Mouse (Mus musculus) testis, postnatal 10 days (tissue): ENCODE results near the gene Ttll13.

Source experiments
- DNase-seq: peaks from one replicate; pipeline ENCODE4 v3.0.0; 2021; ENCODE audit warnings: low spot score

Gene Ttll13

GRCm38 (mm10) chr7:80267764-80268163 is 21.6 kb downstream of the Ttll13 start:
- DNase-seq, result no peak

- peak; percentile 99 for DNase-seq
These were observed 22.9 kb downstream of the Ttll13 start, which contains the start of gene Vps33b for GRCm38 (mm10) chr7:80268897-80269750. Gene Vps33b (plus strand): TSS chr7:80269649.

GRCm38 (mm10) chr7:80269751-80270255 is 23.6 kb downstream of the Ttll13 start:
- DNase-seq, result peak; percentile 73

- no peak for DNase-seq
These were observed 27.3 kb downstream of the Ttll13 start for GRCm38 (mm10) chr7:80273456-80273855.

GRCm38 (mm10) chr7:80276374-80276773 is 30.2 kb downstream of the Ttll13 start:
- DNase-seq, result no peak

- DNase-seq, result no peak
These were observed 33.9 kb downstream of the Ttll13 start for GRCm38 (mm10) chr7:80280032-80280431.

GRCm38 (mm10) chr7:80280998-80281397 is 34.8 kb downstream of the Ttll13 start:
- no peak for DNase-seq

GRCm38 (mm10) chr7:80281646-80282045 is 35.5 kb downstream of the Ttll13 start:
- DNase-seq, result no peak

- no peak for DNase-seq
These were observed 37.2 kb downstream of the Ttll13 start for GRCm38 (mm10) chr7:80283226-80283918.

- no peak for DNase-seq
These were observed 38.2 kb downstream of the Ttll13 start for GRCm38 (mm10) chr7:80284391-80284790.

GRCm38 (mm10) chr7:80285725-80286124 is 39.5 kb downstream of the Ttll13 start:
- DNase-seq, result no peak

- no peak for DNase-seq
These were observed 41.6 kb downstream of the Ttll13 start for GRCm38 (mm10) chr7:80287736-80288135.

GRCm38 (mm10) chr7:80294062-80294763 is 48.0 kb downstream of the Ttll13 start, which contains the start of gene Prc1:
Gene Prc1 (plus strand): TSS chr7:80294450.
- peak; percentile 97 for DNase-seq

- no peak for DNase-seq
These were observed 48.8 kb downstream of the Ttll13 start for GRCm38 (mm10) chr7:80294764-80295648.

GRCm38 (mm10) chr7:80296462-80296861 is 50.3 kb downstream of the Ttll13 start:
- DNase-seq, result no peak

GRCm38 (mm10) chr7:80297041-80297440 is 50.9 kb downstream of the Ttll13 start:
- DNase-seq, result no peak

- DNase-seq, result no peak
These were observed 52.6 kb downstream of the Ttll13 start for GRCm38 (mm10) chr7:80298754-80299153.

- DNase-seq, result no peak
These were observed 53.4 kb downstream of the Ttll13 start for GRCm38 (mm10) chr7:80299568-80299967.

GRCm38 (mm10) chr7:80301522-80301921 is 55.3 kb downstream of the Ttll13 start:
- DNase-seq, result no peak

- no peak for DNase-seq
These were observed 61.6 kb downstream of the Ttll13 start for GRCm38 (mm10) chr7:80307766-80308165.
